Mouse (Mus musculus) heart, postnatal 0 days (tissue): Measurements from ENCODE around the gene Tll2. TPM values are rescaled to one million over a fixed set of nuclear protein-coding genes. Genes with fewer than 3 reads are reported as not detected.

Experiments used
- ATAC-seq: fragments of 200-750 bp; cut with Nextera tagmentation; 2 replicates; pipeline ENCODE4 v1.8.0; 2017; ENCODE audit warnings: low read depth, moderate number of reproducible peaks, moderate library complexity; ENCODE audit not compliant: insufficient read depth
- DNase-seq: peaks from one replicate; pipeline ENCODE4 v3.0.0-alpha.2; 2016; ENCODE audit warnings: low spot score
- H3K27ac ChIP-seq: fragments of 300-500 bp; sonication (generic); 2 replicates; pipeline ENCODE4 v1.5.1; 2014; ENCODE audit warnings: low read depth, mild to moderate bottlenecking
- H3K27me3 ChIP-seq: fragments of 300-500 bp; sonication (generic); 2 replicates; pipeline ENCODE4 v1.6.1; 2014; ENCODE audit warnings: low read length, mixed read lengths; ENCODE audit not compliant: control insufficient read depth, insufficient read depth
- H3K36me3 ChIP-seq: fragments of 300-500 bp; sonication (generic); replicated peaks from 2 replicates; pipeline ENCODE4 v1.6.1; 2014; ENCODE audit warnings: low read length, mixed read lengths; ENCODE audit not compliant: control insufficient read depth, insufficient read depth
- H3K4me1 ChIP-seq: fragments of 300-500 bp; sonication (generic); 2 replicates; pipeline ENCODE4 v1.6.1; 2014; ENCODE audit warnings: antibody characterized with exemption; ENCODE audit not compliant: control insufficient read depth, insufficient read depth
- H3K4me2 ChIP-seq: fragments of 300-500 bp; sonication (generic); 2 replicates; pipeline ENCODE4 v1.6.1; 2014; ENCODE audit warnings: low read depth, mild to moderate bottlenecking, low read length, moderate library complexity
- H3K4me3 ChIP-seq: fragments of 300-500 bp; sonication (generic); 2 replicates; pipeline ENCODE4 v1.5.1; 2014; ENCODE audit warnings: low read depth, low read length
- H3K9ac ChIP-seq: fragments of 300-500 bp; sonication (generic); replicated peaks from 2 replicates; pipeline ENCODE4 v1.6.1; 2014; ENCODE audit warnings: low read depth, low read length, mixed read lengths
- H3K9me3 ChIP-seq: fragments of 300-500 bp; sonication (generic); replicated peaks from 2 replicates; pipeline ENCODE4 v1.6.1; 2016; ENCODE audit warnings: low read length; ENCODE audit not compliant: control insufficient read depth
- CTCF ChIP-seq: IDR thresholded peaks from 2 replicates; pipeline ENCODE4 v1.5.1; 2016; ENCODE audit warnings: antibody characterized with exemption, control low read depth, low read depth
- EP300 ChIP-seq: IDR thresholded peaks from 2 replicates; pipeline ENCODE4 v1.6.1; 2016; ENCODE audit warnings: antibody characterized with exemption, low read depth
- WGBS: fragments of 180-500 bp; shearing (Covaris S2); extraction: QIAGEN DNeasy Blood & Tissue Kit; methylation state at CpG from one replicate; pipeline ENCODE4 v1.1.7; 2014; 5-methylcytosine and 5-hydroxymethylcytosine counted together
- polyA plus RNA-seq: library from polyadenylated mRNA; unstranded; fragments of >200 nt; fragmentation: Nextera tagmentation; extraction: Ambion mirVana; gene quantifications from 2 replicates; pipeline ENCODE4 v1.2.1, GENCODE M21; 2015
- total RNA-seq: library from RNA; depleted of rRNA; stranded (reverse); fragments of >200 nt; gene quantifications from 2 replicates; pipeline ENCODE4 v1.2.3, GENCODE M21; 2014; ENCODE audit warnings: low replicate concordance

Tll2 gene
- total and polyA plus RNA-seq, 2 experiments from 2014 or later = 0.15 TPM

GRCm38 (mm10) chr19:41197606-41198005 lies 9.0 kb downstream of the Tll2 start:
- H3K4me2 ChIP-seq = no peak overlapping the region
- peaks cover 4% of the 10 kb centered on the region; the same call in 1 of the 2 replicates for H3K27me3 ChIP-seq
- no peaks in the 10 kb centered on the region for H3K36me3 ChIP-seq
- H3K9ac ChIP-seq = no peak overlapping the region
- H3K9me3 ChIP-seq = no peaks in the 10 kb centered on the region
- no peak for TF ChIP-seq CTCF
- TF ChIP-seq EP300 = no peak
- 70% methylated on average over 12 of the region's 12 CpGs for WGBS
- ATAC-seq (no peak), DNase-seq (no peak)
- no peaks in the 10 kb centered on the region for H3K4me1 ChIP-seq
- H3K27ac ChIP-seq = no peak overlapping the region
- no peak overlapping the region for H3K4me3 ChIP-seq

- H3K27me3 ChIP-seq = no peaks in the 10 kb centered on the region
These were observed 13.3 kb downstream of the Tll2 start for GRCm38 (mm10) chr19:41193379-41193778.

GRCm38 (mm10) chr19:41192953-41193352 lies 13.7 kb downstream of the Tll2 start:
- Histone ChIP-seq H3K4me3 (no peak overlapping the region), H3K36me3 (no peaks in the 10 kb centered on the region), H3K9ac (no peak overlapping the region), H3K27me3 (no peaks in the 10 kb centered on the region), H3K9me3 (no peaks in the 10 kb centered on the region), H3K27ac (no peak overlapping the region), H3K4me1 (no peaks in the 10 kb centered on the region), H3K4me2 (no peak overlapping the region)
- TF ChIP-seq EP300 (no peak), CTCF (no peak)
- DNase-seq = no peak
- no peak for ATAC-seq
- 79% methylated on average over 4 of the region's 4 CpGs for WGBS

More at GRCm38 (mm10) chr19:41193379-41193778, 13.3 kb downstream of the Tll2 start:
- Histone ChIP-seq H3K9ac (no peak overlapping the region), H3K4me1 (no peaks in the 10 kb centered on the region), H3K27ac (no peak overlapping the region), H3K36me3 (no peaks in the 10 kb centered on the region), H3K4me3 (no peak overlapping the region), H3K9me3 (no peaks in the 10 kb centered on the region), H3K4me2 (no peak overlapping the region)
- 87% methylated on average over 1 of the region's 1 CpGs for WGBS
- DNase-seq = no peak
- no peak for ATAC-seq
- no peak for TF ChIP-seq CTCF
- TF ChIP-seq EP300 = no peak

GRCm38 (mm10) chr19:41191724-41192123 lies 14.9 kb downstream of the Tll2 start:
- Histone ChIP-seq H3K27ac (no peak overlapping the region), H3K36me3 (no peaks in the 10 kb centered on the region), H3K9me3 (no peaks in the 10 kb centered on the region), H3K4me2 (no peak overlapping the region), H3K9ac (no peak overlapping the region), H3K27me3 (no peaks in the 10 kb centered on the region), H3K4me3 (no peak overlapping the region), H3K4me1 (no peaks in the 10 kb centered on the region)
- ATAC-seq (no peak), DNase-seq (no peak)
- 74% methylated on average over 9 of the region's 9 CpGs for WGBS
- TF ChIP-seq EP300 (no peak), CTCF (no peak)

- no peaks in the 10 kb centered on the region for H3K36me3 ChIP-seq
- no peak overlapping the region for H3K9ac ChIP-seq
- ATAC-seq (no peak), DNase-seq (no peak)
- H3K9me3 ChIP-seq = no peaks in the 10 kb centered on the region
- no peak overlapping the region for H3K4me3 ChIP-seq
- H3K27ac ChIP-seq = no peak overlapping the region
- H3K4me1 ChIP-seq = no peaks in the 10 kb centered on the region
- TF ChIP-seq CTCF (no peak), EP300 (no peak)
- H3K27me3 ChIP-seq = no peaks in the 10 kb centered on the region
- WGBS = 69% methylated on average over 6 of the region's 6 CpGs
- no peak overlapping the region for H3K4me2 ChIP-seq
These were observed 15.7 kb downstream of the Tll2 start for GRCm38 (mm10) chr19:41190876-41191434.

GRCm38 (mm10) chr19:41177331-41177730 lies 29.3 kb downstream of the Tll2 start:
- Histone ChIP-seq H3K4me2 (no peak overlapping the region), H3K36me3 (no peaks in the 10 kb centered on the region), H3K27me3 (no peaks in the 10 kb centered on the region), H3K4me3 (no peak overlapping the region), H3K9ac (no peak overlapping the region), H3K27ac (no peak overlapping the region), H3K4me1 (no peaks in the 10 kb centered on the region), H3K9me3 (no peaks in the 10 kb centered on the region)
- TF ChIP-seq CTCF = no peak
- 43% methylated on average over 6 of the region's 6 CpGs for WGBS
- no peak for DNase-seq
- ATAC-seq = no peak
